Mouse (Mus musculus): ENCODE results near the gene 1700017B05Rik. TPM values are rescaled to one million over a fixed set of nuclear protein-coding genes. Genes with fewer than 3 reads are reported as not detected.

Gene 1700017B05Rik
- polyA plus RNA-seq, 1 experiment from 2014 or later = 4.4 TPM

GRCm38 (mm10) chr9:57294905-57295304 lies 32.5 kb upstream of the 1700017B05Rik start:
- no peak for ATAC-seq (ENCODE audit: low read depth)
- no peak overlapping the region for H3K9ac ChIP-seq
- no peak overlapping the region for H3K4me2 ChIP-seq
- H3K27ac ChIP-seq (replicated peaks) = no peak overlapping the region
- no peaks in the 10 kb centered on the region for H3K4me1 ChIP-seq (replicated peaks)
- no peak overlapping the region for H3K4me3 ChIP-seq
- H3K9me3 ChIP-seq = no peaks in the 10 kb centered on the region; the same call in 1 of the 2 replicates
- WGBS = 81% methylated on average over 3 of the region's 3 CpGs
- H3K27me3 ChIP-seq = no peaks in the 10 kb centered on the region
- no peaks in the 10 kb centered on the region for H3K36me3 ChIP-seq

GRCm38 (mm10) chr9:57287183-57287582 lies 24.8 kb upstream of the 1700017B05Rik start:
- no peak overlapping the region for H3K27ac ChIP-seq (replicated peaks)
- H3K4me2 ChIP-seq = no peak overlapping the region
- H3K4me1 ChIP-seq (replicated peaks) = no peaks in the 10 kb centered on the region
- 81% methylated on average over 6 of the region's 6 CpGs for WGBS
- ATAC-seq (ENCODE audit: low read depth) = no peak
- H3K9me3 ChIP-seq = no peaks in the 10 kb centered on the region
- H3K27me3 ChIP-seq = no peaks in the 10 kb centered on the region
- H3K36me3 ChIP-seq = no peaks in the 10 kb centered on the region
- H3K9ac ChIP-seq = no peak overlapping the region
- no peak overlapping the region for H3K4me3 ChIP-seq

- no peak overlapping the region for H3K9ac ChIP-seq
- WGBS = 51% methylated on average over 4 of the region's 4 CpGs
- H3K27me3 ChIP-seq = 0 out of 2 replicates have a peak, but pooled peaks cover 6% of the 10 kb centered on the region
- no peak overlapping the region for H3K4me3 ChIP-seq
- ATAC-seq (ENCODE audit: low read depth) = no peak
- H3K27ac ChIP-seq (replicated peaks) = no peak overlapping the region
- H3K9me3 ChIP-seq = no peaks in the 10 kb centered on the region
- peaks cover 13% of the 10 kb centered on the region for H3K4me1 ChIP-seq (replicated peaks)
- no peaks in the 10 kb centered on the region for H3K36me3 ChIP-seq
- no peak overlapping the region for H3K4me2 ChIP-seq
Measured at GRCm38 (mm10) chr9:57283311-57283710, 20.9 kb upstream of the 1700017B05Rik start.

GRCm38 (mm10) chr9:57282686-57283085 lies 20.3 kb upstream of the 1700017B05Rik start:
- Histone ChIP-seq H3K27me3 (0 out of 2 replicates have a peak, but pooled peaks cover 6% of the 10 kb centered on the region), H3K9me3 (no peaks in the 10 kb centered on the region), H3K4me2 (no peak overlapping the region), H3K36me3 (no peaks in the 10 kb centered on the region), H3K9ac (no peak overlapping the region), H3K4me3 (no peak overlapping the region), H3K4me1 (replicated peaks) (peaks cover 15% of the 10 kb centered on the region), H3K27ac (replicated peaks) (no peak overlapping the region)
- 78% methylated on average over 3 of the region's 3 CpGs for WGBS
- no peak for ATAC-seq (ENCODE audit: low read depth)

GRCm38 (mm10) chr9:57281549-57281948 lies 19.1 kb upstream of the 1700017B05Rik start:
- H3K9me3 ChIP-seq = no peaks in the 10 kb centered on the region
- H3K4me2 ChIP-seq = peak overlapping the region; percentile 49
- peak overlapping the region; percentile 47; the same call in 1 of the 2 replicates for H3K9ac ChIP-seq
- 0 out of 2 replicates have a peak, but pooled peaks cover 6% of the 10 kb centered on the region for H3K27me3 ChIP-seq
- H3K4me1 ChIP-seq (replicated peaks) = peaks cover 15% of the 10 kb centered on the region
- 11% methylated on average over 20 of the region's 20 CpGs for WGBS
- H3K36me3 ChIP-seq = no peaks in the 10 kb centered on the region
- H3K4me3 ChIP-seq = peak overlapping the region; percentile 17
- H3K27ac ChIP-seq (replicated peaks) = no peak overlapping the region
- peak; percentile 56; the same call in 1 of the 2 replicates for ATAC-seq (ENCODE audit: low read depth)

- H3K9ac ChIP-seq = no peak overlapping the region
- peaks cover 15% of the 10 kb centered on the region for H3K4me1 ChIP-seq (replicated peaks)
- WGBS = 75% methylated on average over 4 of the region's 4 CpGs
- no peak overlapping the region for H3K4me2 ChIP-seq
- H3K27me3 ChIP-seq = 0 out of 2 replicates have a peak, but pooled peaks cover 6% of the 10 kb centered on the region
- no peak for ATAC-seq (ENCODE audit: low read depth)
- no peaks in the 10 kb centered on the region for H3K36me3 ChIP-seq
- H3K9me3 ChIP-seq = no peaks in the 10 kb centered on the region
- no peak overlapping the region for H3K27ac ChIP-seq (replicated peaks)
- H3K4me3 ChIP-seq = no peak overlapping the region
Measured at GRCm38 (mm10) chr9:57279441-57279840, 17.0 kb upstream of the 1700017B05Rik start.

GRCm38 (mm10) chr9:57278268-57278667 lies 15.9 kb upstream of the 1700017B05Rik start:
- WGBS = 61% methylated on average over 4 of the region's 4 CpGs
- H3K27me3 ChIP-seq = 0 out of 2 replicates have a peak, but pooled peaks cover 6% of the 10 kb centered on the region
- no peak overlapping the region for H3K9ac ChIP-seq
- H3K9me3 ChIP-seq = no peaks in the 10 kb centered on the region
- no peak for ATAC-seq (ENCODE audit: low read depth)
- no peak overlapping the region for H3K4me2 ChIP-seq
- H3K4me3 ChIP-seq = no peak overlapping the region
- peaks cover 15% of the 10 kb centered on the region for H3K4me1 ChIP-seq (replicated peaks)
- no peak overlapping the region for H3K27ac ChIP-seq (replicated peaks)
- no peaks in the 10 kb centered on the region for H3K36me3 ChIP-seq

- Histone ChIP-seq H3K9ac (no peak overlapping the region), H3K9me3 (no peaks in the 10 kb centered on the region), H3K4me1 (replicated peaks) (peaks cover 9% of the 10 kb centered on the region), H3K4me3 (no peak overlapping the region), H3K4me2 (no peak overlapping the region), H3K36me3 (no peaks in the 10 kb centered on the region), H3K27me3 (0 out of 2 replicates have a peak, but pooled peaks cover 5% of the 10 kb centered on the region), H3K27ac (replicated peaks) (no peak overlapping the region)
- ATAC-seq (ENCODE audit: low read depth) = no peak
Measured at GRCm38 (mm10) chr9:57276311-57276710, 13.9 kb upstream of the 1700017B05Rik start.

GRCm38 (mm10) chr9:57273805-57274494 lies 11.5 kb upstream of the 1700017B05Rik start:
- Histone ChIP-seq H3K36me3 (no peaks in the 10 kb centered on the region), H3K4me1 (replicated peaks) (peaks cover 24% of the 10 kb centered on the region), H3K27me3 (0 out of 2 replicates have a peak, but pooled peaks cover 9% of the 10 kb centered on the region), H3K4me3 (no peak overlapping the region), H3K9me3 (no peaks in the 10 kb centered on the region), H3K9ac (no peak overlapping the region), H3K27ac (replicated peaks) (no peak overlapping the region), H3K4me2 (no peak overlapping the region)
- no peak for ATAC-seq (ENCODE audit: low read depth)
- 26% methylated on average over 6 of the region's 6 CpGs for WGBS

GRCm38 (mm10) chr9:57272902-57273804 lies 10.7 kb upstream of the 1700017B05Rik start:
- H3K9ac ChIP-seq = no peak overlapping the region
- WGBS = 66% methylated on average over 8 of the region's 8 CpGs
- no peaks in the 10 kb centered on the region for H3K36me3 ChIP-seq

GRCm38 (mm10) chr9:57271837-57272562 lies 9.6 kb upstream of the 1700017B05Rik start:
- Histone ChIP-seq H3K9me3 (no peaks in the 10 kb centered on the region), H3K27ac (replicated peaks) (no peak overlapping the region), H3K27me3 (0 out of 2 replicates have a peak, but pooled peaks cover 9% of the 10 kb centered on the region), H3K4me2 (no peak overlapping the region), H3K36me3 (no peaks in the 10 kb centered on the region), H3K4me3 (no peak overlapping the region), H3K9ac (no peak overlapping the region), H3K4me1 (replicated peaks) (peaks cover 34% of the 10 kb centered on the region)
- ATAC-seq (ENCODE audit: low read depth) = no peak
- 53% methylated on average over 9 of the region's 9 CpGs for WGBS

More at GRCm38 (mm10) chr9:57272902-57273804, 10.7 kb upstream of the 1700017B05Rik start:
- H3K27ac ChIP-seq (replicated peaks) = no peak overlapping the region
- no peak overlapping the region for H3K4me3 ChIP-seq
- H3K9me3 ChIP-seq = no peaks in the 10 kb centered on the region
- peaks cover 27% of the 10 kb centered on the region for H3K4me1 ChIP-seq (replicated peaks)
- ATAC-seq (ENCODE audit: low read depth) = no peak
- no peak overlapping the region for H3K4me2 ChIP-seq
- 0 out of 2 replicates have a peak, but pooled peaks cover 9% of the 10 kb centered on the region for H3K27me3 ChIP-seq

Measured in neural tube, embryonic 13.5 days (tissue).